Mouse (Mus musculus) CH12.LX (cell line): ENCODE measurements around the gene Nppa. TPM values are rescaled to one million over a fixed set of nuclear protein-coding genes. Genes with fewer than 3 reads are reported as not detected.
"Not testable (repeated sequence)": the region's sequence is repeated elsewhere in the genome, so short reads cannot be mapped to it uniquely, and the experiment has no call there.

Experiments
- DNase-seq: peaks from one replicate; pipeline ENCODE4 v3.0.0-alpha.2; 2013; ENCODE audit errors: extremely low read depth
- H3K27ac ChIP-seq: 2 replicates; pipeline ENCODE4 v1.5.1; 2012; ENCODE audit warnings: low read depth, mild to moderate bottlenecking, control low read depth, moderate library complexity; ENCODE audit not compliant: insufficient read depth
- H3K27me3 ChIP-seq: replicated peaks from 2 replicates; pipeline ENCODE3; 2012; ENCODE audit warnings: inconsistent platforms
- H3K36me3 ChIP-seq, 2 experiments: replicated peaks in 1 of 2; 2 replicates each; pipeline versions ENCODE3 to v1.6.1; 2012; ENCODE audit warnings: inconsistent platforms in 1 of 2, low read length in 1 of 2, mild to moderate bottlenecking in 1 of 2, mixed read lengths in 1 of 2, moderate library complexity in 1 of 2; ENCODE audit not compliant: control insufficient read depth in 1 of 2, insufficient read depth in 1 of 2
- H3K4me1 ChIP-seq, 2 experiments: 2 replicates each; pipeline ENCODE4 v1.6.1; 2012; ENCODE audit warnings: inconsistent platforms in 1 of 2, moderate library complexity in 1 of 2; ENCODE audit not compliant: insufficient read depth in 2 of 2, control insufficient read depth in 1 of 2
- H3K4me2 ChIP-seq: 2 replicates; pipeline ENCODE4 v1.6.1; 2012; ENCODE audit warnings: low read depth, mild to moderate bottlenecking, control low read depth; ENCODE audit not compliant: poor library complexity, insufficient read depth, severe bottlenecking
- H3K4me3 ChIP-seq, 3 experiments: fragments of 150-350 bp in 1 of 3; sonication (generic) in 1 of 3; replicated peaks in 1 of 3; 2 replicates each; pipeline versions ENCODE3 to v1.5.1; 2011 to 2012; ENCODE audit warnings: low read depth in 2 of 3, low read length in 2 of 3, mild to moderate bottlenecking in 2 of 3, moderate library complexity in 2 of 3, control low read depth in 1 of 3, improper control_type of control experiment in 1 of 3, inconsistent platforms in 1 of 3, mixed read lengths in 1 of 3; ENCODE audit not compliant: poor library complexity in 1 of 3
- H3K79me2 ChIP-seq: replicated peaks from 2 replicates; pipeline ENCODE4 v1.6.1; 2012; ENCODE audit warnings: mild to moderate bottlenecking, moderate library complexity; ENCODE audit not compliant: control insufficient read depth, poor library complexity, insufficient read depth, severe bottlenecking; ENCODE audit errors: extremely low read depth
- H3K9ac ChIP-seq: 2 replicates; pipeline ENCODE4 v1.6.1; 2012; ENCODE audit warnings: low read depth, mild to moderate bottlenecking, control low read depth, moderate library complexity; ENCODE audit not compliant: insufficient read depth
- H3K9me3 ChIP-seq: replicated peaks from 2 replicates; pipeline ENCODE3; 2012; ENCODE audit warnings: low read length, inconsistent platforms, mixed read lengths
- EP300 ChIP-seq: IDR thresholded peaks from 2 replicates; pipeline ENCODE4 v1.6.1; 2011; ENCODE audit warnings: low read length, improper control_type of control experiment
- ETS1 ChIP-seq: conservative IDR thresholded peaks from 2 replicates; pipeline ENCODE4 v1.6.1; 2012; ENCODE audit warnings: low read depth, mild to moderate bottlenecking, inconsistent platforms, low read length, improper control_type of control experiment, moderate library complexity
- HCFC1 ChIP-seq: IDR thresholded peaks from 2 replicates; pipeline ENCODE4 v1.6.1; 2012; ENCODE audit warnings: low read depth, mild to moderate bottlenecking, inconsistent platforms, low read length, improper control_type of control experiment
- JUN ChIP-seq: IDR thresholded peaks from 2 replicates; pipeline ENCODE4 v1.6.1; 2011; ENCODE audit warnings: low read depth, mild to moderate bottlenecking, low read length, improper control_type of control experiment, moderate library complexity; ENCODE audit not compliant: insufficient read depth
- JUND ChIP-seq: conservative IDR thresholded peaks from 2 replicates; pipeline ENCODE4 v1.6.1; 2011; ENCODE audit warnings: low read depth, low read length, improper control_type of control experiment
- MAFK ChIP-seq: IDR thresholded peaks from 2 replicates; pipeline ENCODE4 v1.6.1; 2011; ENCODE audit warnings: low read length, improper control_type of control experiment; ENCODE audit not compliant: insufficient replicate concordance
- MAZ ChIP-seq: IDR thresholded peaks from 2 replicates; pipeline ENCODE4 v1.6.1; 2012; ENCODE audit warnings: low read depth, mild to moderate bottlenecking, inconsistent platforms, low read length, improper control_type of control experiment, moderate library complexity
- MYC ChIP-seq: IDR thresholded peaks from 2 replicates; pipeline ENCODE4 v1.6.1; 2011; ENCODE audit warnings: low read depth, mild to moderate bottlenecking, improper control_type of control experiment, low read length
- NRF1 ChIP-seq: IDR thresholded peaks from 2 replicates; pipeline ENCODE4 v1.6.1; 2014; ENCODE audit warnings: low read depth, mild to moderate bottlenecking, inconsistent platforms, low read length, improper control_type of control experiment, moderate library complexity
- PAX5 ChIP-seq: IDR thresholded peaks from 2 replicates; pipeline ENCODE4 v1.6.1; 2012; ENCODE audit warnings: low read length, inconsistent platforms, mixed read lengths
- POLR2AphosphoS2 ChIP-seq: IDR thresholded peaks from 2 replicates; pipeline ENCODE4 v1.6.1; 2011; ENCODE audit warnings: low read depth, low read length, improper control_type of control experiment
- UBTF ChIP-seq: IDR thresholded peaks from 2 replicates; pipeline ENCODE4 v1.6.1; 2012; ENCODE audit warnings: low read depth, mild to moderate bottlenecking, inconsistent platforms, low read length, improper control_type of control experiment, moderate library complexity
- USF1 ChIP-seq: IDR thresholded peaks from 2 replicates; pipeline ENCODE4 v1.6.1; 2014; ENCODE audit warnings: low read depth, mild to moderate bottlenecking, inconsistent platforms, low read length, improper control_type of control experiment
- USF2 ChIP-seq: conservative IDR thresholded peaks from 2 replicates; pipeline ENCODE4 v1.6.1; 2011; ENCODE audit warnings: low read depth, low read length, improper control_type of control experiment
- ZMIZ1 ChIP-seq: IDR thresholded peaks from 2 replicates; pipeline ENCODE4 v1.6.1; 2012; ENCODE audit warnings: low read depth, mild to moderate bottlenecking, inconsistent platforms, low read length, improper control_type of control experiment
- dilution Hi-C: fragments of 300-500 bp; cut with MboI; formaldehyde crosslinking; loops from 2 replicates; pipeline ENCODE4 v1.14.3; 2020; ENCODE audit warnings: low sequenced_read_pairs; ENCODE audit not compliant: extremely low pct_unique_long_range_greater_than_20kb, extremely low pct_ligation_motif_present
- in situ Hi-C: fragments of 300-500 bp; cut with MboI; formaldehyde crosslinking; loops from 3 replicates; pipeline ENCODE4 v1.14.3; 2019; ENCODE audit warnings: low sequenced_read_pairs, low pct_ligation_motif_present, low pct_unique_long_range_greater_than_20kb, mixed read lengths
- polyA plus RNA-seq: library from polyadenylated mRNA; unstranded; fragments of >175 nt; gene quantifications from 2 replicates; pipeline ENCODE4 v1.2.1, GENCODE M21; 2012; ENCODE audit warnings: low read depth; ENCODE audit not compliant: insufficient read length
- total RNA-seq, 2 experiments: library from RNA; depleted of rRNA; stranded (reverse); fragments of 300-350 nt in 1 of 2; fragments of >200 nt in 1 of 2; gene quantifications; 2 replicates each; pipeline ENCODE4 v1.2.3; 2012 to 2014

Gene Nppa
- total and polyA plus RNA-seq, 3 experiments, result not detected

DNA sequence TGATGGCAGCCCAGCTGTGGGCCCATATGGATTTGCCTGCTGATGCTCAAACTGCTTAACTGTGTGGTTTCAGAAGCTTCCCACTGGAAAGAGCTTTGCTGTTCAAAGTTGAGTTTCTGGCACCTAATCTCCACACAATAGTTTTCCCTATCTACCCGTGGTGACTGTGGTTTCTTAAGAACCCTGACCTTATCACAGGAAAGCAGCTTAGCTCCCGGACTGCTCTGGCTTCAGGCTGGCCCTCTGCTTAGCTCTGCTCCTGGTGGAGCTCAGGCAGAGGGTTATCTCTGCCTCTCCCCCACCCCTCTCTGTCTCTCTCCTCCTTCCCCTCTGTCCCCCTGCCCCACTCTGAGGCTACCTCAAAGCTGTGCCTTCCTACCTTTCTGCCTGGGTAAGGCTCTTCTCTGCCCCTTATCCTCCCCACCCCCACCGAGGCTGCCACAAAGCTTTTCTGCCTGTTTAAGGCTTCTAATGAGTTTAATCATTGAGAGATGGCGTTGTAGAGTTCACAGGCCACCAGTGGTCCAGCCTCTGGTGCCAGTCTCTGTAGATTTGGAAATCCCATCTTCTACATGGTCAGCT is 46.0 kb downstream of the Nppa start:
- Histone ChIP-seq H3K36me3 (peaks cover 78 to 92% of the 10 kb centered on the region in 2 experiments), H3K4me1 (peaks cover 2 to 27% of the 10 kb centered on the region in 2 experiments; a peak in 2 of 4 replicates), H3K9me3 (no peaks in the 10 kb centered on the region), H3K4me2 (no peak overlapping the region), H3K9ac (no peak overlapping the region), H3K27ac (no peak overlapping the region), H3K79me2 (no peaks in the 10 kb centered on the region), H3K4me3 (no peak overlapping the region), H3K27me3 (no peaks in the 10 kb centered on the region)
- in situ Hi-C loops, result no loop called here
- no peak for DNase-seq
- dilution Hi-C loops, result no loop called here
- TF ChIP-seq MAZ (no peak), UBTF (no peak), MYC (no peak), HCFC1 (no peak), USF2 (no peak), JUN (no peak), USF1 (no peak), ETS1 (no peak), PAX5 (no peak), EP300 (no peak)

DNA sequence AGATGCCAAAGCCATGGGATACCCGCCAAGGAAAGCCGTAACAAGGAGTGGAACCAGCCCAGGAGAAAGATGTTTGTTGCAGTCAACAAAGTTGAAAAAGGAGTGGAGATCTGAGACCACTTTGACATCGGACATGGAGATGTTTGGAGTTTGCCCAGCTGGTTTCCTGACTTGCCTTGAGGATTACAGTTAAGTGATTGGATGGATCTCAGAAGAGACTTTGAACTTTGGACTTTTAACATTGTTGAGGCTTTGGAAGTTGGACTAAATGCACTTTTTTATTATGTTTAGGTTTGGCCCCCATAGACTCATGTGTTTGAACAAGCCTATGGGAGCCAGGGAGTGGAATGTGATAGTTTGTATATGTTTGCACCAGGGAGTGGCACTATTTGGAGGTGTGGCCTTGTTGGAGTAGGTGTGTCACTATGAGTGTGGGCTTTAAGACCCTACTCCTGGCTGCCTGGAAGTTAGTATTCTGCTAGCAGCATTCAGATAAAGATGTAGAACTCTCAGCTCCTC is 49.9 kb downstream of the Nppa start:
- H3K9me3 ChIP-seq, dilution Hi-C loops, H3K4me2 ChIP-seq, H3K27ac ChIP-seq, H3K9ac ChIP-seq, H3K27me3 ChIP-seq, in situ Hi-C loops, H3K4me3 ChIP-seq, DNase-seq, H3K79me2 ChIP-seq, H3K4me1 ChIP-seq: not testable (repeated sequence)
- H3K36me3 ChIP-seq, result peaks cover 82 to 95% of the 10 kb centered on the region in 2 experiments

DNA sequence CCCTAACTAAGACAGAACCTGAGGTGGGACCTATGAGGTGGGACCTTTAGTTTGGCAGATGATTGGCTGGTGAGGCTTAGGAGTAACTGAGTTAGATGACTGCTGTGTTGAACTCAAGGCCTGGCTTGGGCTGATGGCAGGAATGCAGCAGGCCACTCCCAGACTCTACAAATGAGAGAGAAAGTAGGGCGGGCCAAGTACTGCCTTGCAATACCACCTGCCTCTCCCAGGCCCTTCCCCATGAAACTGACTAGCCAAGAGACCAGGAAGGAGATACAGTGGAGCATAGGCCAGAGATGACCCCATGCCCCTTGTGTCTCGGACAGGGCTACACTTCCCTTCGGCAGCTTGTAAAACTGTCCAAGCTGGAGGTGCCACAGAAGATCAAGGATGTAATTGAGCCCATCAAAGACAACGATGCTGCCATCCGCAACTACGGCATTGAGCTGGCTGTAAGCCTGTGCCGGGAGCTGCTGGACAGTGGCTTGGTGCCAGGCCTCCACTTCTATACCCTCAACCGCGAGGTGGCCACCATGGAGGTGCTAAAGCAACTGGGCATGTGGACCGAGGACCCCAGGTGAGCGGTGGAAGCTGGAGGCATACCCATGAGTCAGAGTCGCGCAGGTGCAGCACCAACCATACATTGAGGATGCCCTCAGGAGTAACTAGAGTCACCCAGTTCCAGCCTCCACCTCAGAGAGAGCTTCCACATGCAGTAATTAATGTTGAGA is 50.7 kb downstream of the Nppa start:
- in situ Hi-C loops, result no loop called here
- dilution Hi-C loops, result no loop called here
- TF ChIP-seq JUND (no peak), MAFK (no peak), NRF1 (no peak), POLR2AphosphoS2 (no peak), ZMIZ1 (no peak), PAX5 (no peak)
- Histone ChIP-seq H3K4me2 (no peak overlapping the region), H3K4me1 (peaks cover 0 to 10% of the 10 kb centered on the region in 2 experiments; a peak in 2 of 4 replicates), H3K27ac (no peak overlapping the region), H3K79me2 (no peaks in the 10 kb centered on the region), H3K27me3 (no peaks in the 10 kb centered on the region), H3K4me3 (no peak overlapping the region), H3K9ac (no peak overlapping the region), H3K9me3 (no peaks in the 10 kb centered on the region), H3K36me3 (peaks cover 84 to 96% of the 10 kb centered on the region in 2 experiments)
- no peak for DNase-seq
